Mouse (Mus musculus): ENCODE measurements around the gene Tmem132a.

- TF ChIP-seq CTCF (IDR thresholded peaks at IDR 0.05; ENCODE audit: extremely low read depth, insufficient read depth, low read length) (no peak), POLR2A (IDR thresholded peaks at IDR 0.05; ENCODE audit: extremely low read depth, insufficient read depth, low read length) (peak; percentile 89)
Observed at GRCm38 (mm10) chr19:10869241-10869885, 377 bp downstream of the Tmem132a start.
